Mouse (Mus musculus): Measurements from ENCODE around the gene Gp5.
"Not testable (repeated sequence)": the region's sequence is repeated elsewhere in the genome, so short reads cannot be mapped to it uniquely, and the experiment has no call there.

The Gp5 gene

DNA sequence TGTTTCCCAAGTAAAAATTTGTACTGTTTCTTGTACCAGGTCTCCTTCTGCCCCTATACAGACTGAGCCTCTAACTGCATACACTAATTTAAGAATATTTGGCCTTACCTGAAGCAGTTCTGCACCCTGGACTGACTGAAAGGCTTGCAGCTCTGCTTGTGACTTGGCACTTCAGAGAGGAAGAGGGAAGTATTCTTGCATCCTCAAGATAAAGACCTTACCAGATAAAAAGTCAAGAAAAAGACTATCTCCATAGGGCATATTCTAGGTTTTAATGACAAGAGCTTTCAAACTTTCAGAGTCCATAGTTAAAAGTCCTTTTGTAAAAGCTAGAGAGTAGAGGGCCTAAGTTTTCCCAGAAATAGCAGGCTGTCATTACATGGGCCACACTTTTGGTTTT, at the start of gene Gp5:
Gene Gp5, minus strand, starts transcription at position 133 of the 400 bp plus-strand sequence.
- no peak for DNase-seq (ENCODE audit: low read depth, low spot score)

DNA sequence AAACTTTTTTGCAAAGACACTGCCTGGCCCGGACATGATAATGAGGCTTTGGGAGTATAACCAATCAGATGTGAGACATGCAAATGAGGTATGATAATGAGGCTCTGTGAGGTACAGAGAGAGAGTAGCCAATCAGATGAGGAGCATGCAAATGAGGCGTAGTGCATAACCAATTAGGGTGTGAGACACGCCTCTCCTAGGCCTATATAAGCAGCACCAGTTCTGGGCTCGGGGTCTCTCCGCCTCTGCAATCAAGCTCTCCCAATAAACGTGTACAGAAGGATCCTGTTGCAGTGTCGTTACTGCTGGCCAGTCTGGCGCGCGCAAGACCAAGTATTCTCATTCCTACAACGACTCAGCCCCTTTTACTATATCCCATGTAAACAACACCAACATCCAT, 42.9 kb upstream of the Gp5 start:
- DNase-seq (ENCODE audit: low read depth, low spot score) = not testable (repeated sequence)

GRCm38 (mm10) chr16:30314236-30314635, 3.7 kb upstream of the Gp5 start:
- DNase-seq (ENCODE audit: low read depth, low spot score) = peak; percentile 49

DNA sequence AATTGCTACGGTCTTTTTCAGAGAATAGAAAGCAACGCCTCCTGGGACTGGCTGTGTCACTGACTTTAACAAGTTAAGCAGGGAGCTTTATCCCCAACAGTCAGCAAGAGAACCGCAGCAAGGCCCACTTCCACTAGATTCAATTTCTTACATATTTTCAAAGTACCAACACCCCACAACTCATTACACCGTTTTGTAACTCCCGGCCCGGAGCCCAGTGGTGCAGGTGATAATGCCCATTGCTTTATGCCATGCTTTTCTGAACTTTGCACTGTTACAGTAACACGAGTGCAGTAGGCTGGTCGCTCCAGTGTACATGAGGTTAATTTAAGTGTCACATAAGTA, 436 bp downstream of the Gp5 start:
- DNase-seq (ENCODE audit: low read depth, low spot score) = no peak

GRCm38 (mm10) chr16:30309395-30310170, 996 bp downstream of the Gp5 start:
- no peak for DNase-seq (ENCODE audit: low read depth, low spot score)

DNA sequence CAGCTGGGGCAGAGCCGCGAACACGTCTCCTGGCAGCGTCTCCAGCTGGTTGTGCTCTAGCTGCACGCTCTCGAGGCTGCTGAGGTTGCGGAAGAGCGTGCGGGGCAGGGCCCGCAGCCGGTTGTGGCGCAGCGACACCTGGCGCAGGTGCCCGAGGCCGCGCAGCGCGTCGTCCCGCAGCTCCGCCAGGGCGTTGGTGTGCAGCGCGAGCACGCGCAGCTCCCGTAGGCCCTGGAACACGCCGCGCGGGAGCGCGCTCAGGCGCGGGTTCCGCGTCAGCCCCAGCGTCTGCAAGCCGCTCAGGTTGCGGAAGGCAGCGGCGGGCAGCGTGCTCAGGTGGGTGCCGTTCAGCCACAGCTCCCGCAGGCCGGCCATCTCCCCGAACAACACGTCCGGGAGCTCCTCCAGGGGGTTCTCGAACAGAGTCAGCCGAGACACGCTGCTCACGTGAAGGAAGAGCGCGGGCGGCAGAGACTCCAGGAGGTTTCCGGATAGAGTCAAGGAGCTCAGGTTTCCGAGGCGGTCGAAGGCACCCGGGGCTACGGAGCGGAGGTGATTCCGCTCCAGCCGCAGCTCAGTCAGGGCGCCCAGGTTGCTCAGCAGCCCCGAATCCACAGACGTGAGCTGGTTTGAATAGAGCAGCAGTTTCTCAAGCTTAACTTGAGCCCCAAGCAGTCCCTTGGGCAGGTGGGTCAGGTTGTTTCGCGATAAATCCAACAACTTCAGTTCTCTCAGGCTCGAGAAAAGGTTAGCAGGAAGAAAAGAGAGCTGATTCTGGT, 1.8 kb downstream of the Gp5 start:
- DNase-seq (ENCODE audit: low read depth, low spot score) = no peak

GRCm38 (mm10) chr16:30307961-30308615, 2.5 kb downstream of the Gp5 start:
- DNase-seq (ENCODE audit: low read depth, low spot score) = no peak

GRCm38 (mm10) chr16:30307306-30307705, 3.3 kb downstream of the Gp5 start:
- DNase-seq (ENCODE audit: low read depth, low spot score) = no peak

DNA sequence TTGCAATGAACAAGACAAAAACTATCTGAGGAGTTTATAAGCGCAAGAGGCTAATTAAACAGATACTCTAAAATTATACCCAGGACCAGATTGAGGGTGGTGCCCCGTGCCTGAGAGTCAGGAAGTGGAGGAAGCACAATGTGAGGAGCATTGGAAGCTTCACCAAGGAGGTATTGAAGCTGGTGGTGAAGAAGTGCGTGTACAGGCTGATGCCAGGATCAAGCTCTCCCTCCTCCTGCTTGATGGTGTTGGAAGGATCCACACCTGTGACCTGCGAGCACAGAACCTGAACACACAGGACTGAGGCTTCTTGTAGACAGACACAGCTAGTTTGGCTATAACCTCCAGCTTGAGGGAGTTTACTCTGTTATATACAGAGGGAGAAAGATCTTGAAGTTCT, 4.5 kb downstream of the Gp5 start:
- no peak for DNase-seq (ENCODE audit: low read depth, low spot score)

GRCm38 (mm10) chr16:30304236-30304635, 6.3 kb downstream of the Gp5 start:
- no peak for DNase-seq (ENCODE audit: low read depth, low spot score)

DNA sequence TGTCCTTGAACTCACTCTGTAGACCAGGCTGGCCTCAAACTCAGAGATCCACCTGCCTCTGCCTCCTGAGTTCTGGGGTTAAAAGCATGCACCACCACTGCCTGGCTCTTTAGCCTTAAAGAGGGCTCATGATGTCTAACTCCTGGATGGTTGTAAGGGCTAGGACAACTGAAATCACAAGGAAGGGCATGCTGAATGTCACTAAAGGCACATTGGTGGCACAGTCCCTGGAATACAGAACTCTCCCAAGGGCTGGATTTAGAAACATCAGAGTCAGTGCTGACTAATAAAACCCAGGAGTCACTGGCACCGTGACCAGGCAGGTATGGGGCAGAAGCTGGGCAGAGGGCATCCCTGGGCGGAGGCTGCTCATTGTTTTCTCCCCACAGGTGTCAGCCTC, 7.2 kb downstream of the Gp5 start:
- no peak for DNase-seq (ENCODE audit: low read depth, low spot score)

GRCm38 (mm10) chr16:30302686-30303085, 7.9 kb downstream of the Gp5 start:
- no peak for DNase-seq (ENCODE audit: low read depth, low spot score)

- DNase-seq (ENCODE audit: low read depth, low spot score) = no peak
Observed at GRCm38 (mm10) chr16:30299711-30300277, 10.8 kb downstream of the Gp5 start.

GRCm38 (mm10) chr16:30297450-30297849, 13.1 kb downstream of the Gp5 start:
- DNase-seq (ENCODE audit: low read depth, low spot score) = no peak

- no peak for DNase-seq (ENCODE audit: low read depth, low spot score)
Observed at GRCm38 (mm10) chr16:30296601-30297275, 13.8 kb downstream of the Gp5 start.

DNA sequence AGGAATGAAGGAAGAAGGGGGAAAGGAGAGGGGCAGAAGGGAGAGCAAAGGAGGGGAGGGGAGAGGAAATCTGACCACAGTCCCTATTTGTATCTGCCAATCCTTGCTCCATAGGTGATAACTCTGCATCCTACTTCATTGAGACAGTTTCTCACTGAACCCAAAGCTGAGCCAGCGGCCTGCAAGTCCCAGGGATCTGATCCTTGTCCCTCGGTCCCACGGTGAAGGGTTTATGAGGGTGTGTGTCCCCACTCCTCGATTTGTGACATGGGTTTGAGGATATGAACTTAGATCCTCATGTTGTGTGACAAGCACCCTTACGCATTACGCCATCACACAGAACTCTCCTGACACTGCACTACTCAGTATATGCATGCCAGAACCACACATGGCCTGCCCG, 15.5 kb downstream of the Gp5 start:
- no peak for DNase-seq (ENCODE audit: low read depth, low spot score)

- no peak for DNase-seq (ENCODE audit: low read depth, low spot score)
Observed at GRCm38 (mm10) chr16:30290436-30290835, 20.1 kb downstream of the Gp5 start.

GRCm38 (mm10) chr16:30285701-30286100, 24.9 kb downstream of the Gp5 start:
- DNase-seq (ENCODE audit: low read depth, low spot score) = no peak

DNA sequence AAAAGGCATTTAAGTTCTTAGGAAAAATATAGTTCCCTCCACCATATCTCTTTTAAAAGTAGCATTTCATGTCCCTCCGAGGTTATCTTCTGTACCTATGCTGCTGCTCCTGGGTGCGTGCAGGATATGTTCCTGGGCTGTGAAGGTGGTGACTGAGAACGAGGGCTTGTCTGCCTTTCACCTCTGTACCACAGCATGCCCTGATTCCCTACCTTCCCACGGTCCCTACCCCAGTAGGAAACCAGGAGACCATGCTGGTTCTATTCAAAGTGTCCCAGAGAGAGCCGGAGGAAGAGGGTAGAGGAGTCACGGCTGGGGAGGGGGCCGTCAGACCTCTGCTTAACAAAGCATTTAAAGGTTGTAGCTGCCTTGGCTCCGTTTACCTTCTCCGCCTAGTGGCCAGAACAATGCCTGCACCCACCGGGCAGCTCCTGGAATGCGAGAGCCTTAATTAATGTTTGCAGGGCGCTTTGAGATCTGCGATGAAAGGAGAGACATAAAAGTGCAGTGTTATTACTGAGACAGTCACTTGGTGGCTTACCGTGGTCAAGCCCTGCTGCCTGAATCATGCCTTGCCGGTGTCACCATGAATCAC, 26.7 kb downstream of the Gp5 start:
- peak; percentile 55 for DNase-seq (ENCODE audit: low read depth, low spot score)

GRCm38 (mm10) chr16:30282844-30283495, 27.6 kb downstream of the Gp5 start, which contains the start of gene Lrrc15:
Gene Lrrc15, minus strand, starts transcription at chr16:30283256.
- DNase-seq (ENCODE audit: low read depth, low spot score) = no peak
